Mouse (Mus musculus): ENCODE results near the gene Recql5. TPM values are rescaled to one million over a fixed set of nuclear protein-coding genes. Genes with fewer than 3 reads are reported as not detected.

Recql5 gene
- polyA plus RNA-seq, 1 experiment from 2014 or later = 24.6 TPM

GRCm38 (mm10) chr11:115893071-115893470 lies 40.2 kb downstream of the Recql5 start:
- H3K27ac ChIP-seq (replicated peaks) = no peak overlapping the region

GRCm38 (mm10) chr11:115892213-115892612 lies 41.1 kb downstream of the Recql5 start:
- Histone ChIP-seq H3K4me1 (no peaks in the 10 kb centered on the region), H3K36me3 (peaks cover 12% of the 10 kb centered on the region), H3K27ac (replicated peaks) (no peak overlapping the region), H3K27me3 (no peaks in the 10 kb centered on the region), H3K4me2 (replicated peaks) (no peak overlapping the region), H3K9ac (replicated peaks) (no peak overlapping the region), H3K9me3 (no peaks in the 10 kb centered on the region), H3K4me3 (no peak overlapping the region)
- no peak for ATAC-seq (replicated peaks)
- 64% methylated on average over 6 of the region's 6 CpGs for WGBS

More at GRCm38 (mm10) chr11:115893071-115893470, 40.2 kb downstream of the Recql5 start:
- 87% methylated on average over 9 of the region's 9 CpGs for WGBS
- H3K9ac ChIP-seq (replicated peaks) = no peak overlapping the region
- no peaks in the 10 kb centered on the region for H3K9me3 ChIP-seq
- ATAC-seq (replicated peaks) = no peak
- H3K36me3 ChIP-seq = peaks cover 12% of the 10 kb centered on the region
- no peak overlapping the region for H3K4me3 ChIP-seq
- no peaks in the 10 kb centered on the region for H3K27me3 ChIP-seq
- H3K4me2 ChIP-seq (replicated peaks) = no peak overlapping the region
- H3K4me1 ChIP-seq = no peaks in the 10 kb centered on the region

DNA sequence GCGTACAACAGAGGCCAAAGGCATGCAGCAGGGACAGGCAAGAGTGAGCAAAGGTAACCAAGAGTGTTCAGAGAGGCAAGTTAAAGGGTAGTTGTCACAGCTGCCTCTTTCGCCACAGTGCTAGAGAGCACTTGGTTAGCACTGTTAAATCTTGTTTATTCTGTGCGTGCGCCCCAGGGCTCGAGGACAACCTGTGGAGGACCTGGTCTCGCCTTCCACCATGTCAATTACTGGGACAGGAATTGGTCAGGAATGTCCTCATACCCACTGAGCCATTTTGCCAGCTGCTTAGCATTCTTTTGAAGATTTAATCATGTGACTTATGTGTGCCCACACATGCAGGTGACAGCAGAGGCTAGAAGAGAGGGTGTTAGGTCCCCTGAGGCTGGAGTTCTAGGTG lies 44.1 kb downstream of the Recql5 start:
- H3K4me1 ChIP-seq = no peaks in the 10 kb centered on the region
- H3K9me3 ChIP-seq = no peaks in the 10 kb centered on the region
- peaks cover under 1% of the 10 kb centered on the region; the same call in 1 of the 2 replicates for H3K36me3 ChIP-seq
- no peaks in the 10 kb centered on the region for H3K27me3 ChIP-seq
- no peak overlapping the region for H3K4me3 ChIP-seq
- no peak overlapping the region for H3K4me2 ChIP-seq (replicated peaks)
- ATAC-seq (replicated peaks) = no peak
- no peak overlapping the region for H3K27ac ChIP-seq (replicated peaks)
- 84% methylated on average over 6 of the region's 6 CpGs for WGBS
- no peak overlapping the region for H3K9ac ChIP-seq (replicated peaks)

GRCm38 (mm10) chr11:115888020-115888419 lies 45.3 kb downstream of the Recql5 start:
- H3K4me2 ChIP-seq (replicated peaks) = no peak overlapping the region
- no peaks in the 10 kb centered on the region for H3K9me3 ChIP-seq
- H3K36me3 ChIP-seq = no peaks in the 10 kb centered on the region
- H3K4me1 ChIP-seq = no peaks in the 10 kb centered on the region
- H3K27me3 ChIP-seq = no peaks in the 10 kb centered on the region
- no peak overlapping the region for H3K4me3 ChIP-seq
- WGBS = 77% methylated on average over 5 of the region's 5 CpGs
- no peak overlapping the region for H3K9ac ChIP-seq (replicated peaks)
- no peak overlapping the region for H3K27ac ChIP-seq (replicated peaks)
- ATAC-seq (replicated peaks) = no peak

- no peaks in the 10 kb centered on the region for H3K4me1 ChIP-seq
- no peak for ATAC-seq (replicated peaks)
- 91% methylated on average over 11 of the region's 11 CpGs for WGBS
- no peak overlapping the region for H3K4me2 ChIP-seq (replicated peaks)
- no peak overlapping the region for H3K9ac ChIP-seq (replicated peaks)
- no peaks in the 10 kb centered on the region for H3K9me3 ChIP-seq
- no peak overlapping the region for H3K4me3 ChIP-seq
- no peaks in the 10 kb centered on the region for H3K27me3 ChIP-seq
- no peaks in the 10 kb centered on the region for H3K36me3 ChIP-seq
- no peak overlapping the region for H3K27ac ChIP-seq (replicated peaks)
Measured at GRCm38 (mm10) chr11:115886446-115886845, 46.8 kb downstream of the Recql5 start.

DNA sequence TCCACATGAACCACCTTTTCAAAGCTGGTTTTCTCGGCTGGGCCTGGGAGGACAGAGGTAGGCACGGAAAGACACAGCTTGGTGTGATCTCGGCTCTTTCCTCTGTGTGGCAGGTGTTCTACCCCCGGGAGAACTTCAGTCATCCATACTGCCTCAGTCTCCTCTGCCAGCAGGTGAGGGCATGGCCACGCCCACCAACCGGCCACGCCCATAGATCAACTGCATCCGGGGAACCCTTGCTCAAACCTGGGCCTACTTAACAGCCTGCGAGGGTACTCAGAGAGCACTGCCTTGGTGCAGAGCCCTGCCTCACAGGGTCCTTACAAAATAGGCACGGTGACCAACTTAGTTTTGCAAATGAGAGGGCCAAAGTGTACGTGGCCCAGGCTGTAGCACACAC lies 48.0 kb downstream of the Recql5 start:
- H3K9ac ChIP-seq (replicated peaks) = no peak overlapping the region
- H3K4me3 ChIP-seq = no peak overlapping the region
- H3K4me2 ChIP-seq (replicated peaks) = no peak overlapping the region
- H3K9me3 ChIP-seq = no peaks in the 10 kb centered on the region
- H3K27me3 ChIP-seq = no peaks in the 10 kb centered on the region
- no peak overlapping the region for H3K27ac ChIP-seq (replicated peaks)
- H3K36me3 ChIP-seq = no peaks in the 10 kb centered on the region
- 76% methylated on average over 11 of the region's 11 CpGs for WGBS
- ATAC-seq (replicated peaks) = no peak
- no peaks in the 10 kb centered on the region for H3K4me1 ChIP-seq

- Histone ChIP-seq H3K9me3 (no peaks in the 10 kb centered on the region), H3K9ac (replicated peaks) (no peak overlapping the region), H3K36me3 (no peaks in the 10 kb centered on the region), H3K27ac (replicated peaks) (no peak overlapping the region), H3K4me2 (replicated peaks) (no peak overlapping the region), H3K4me3 (no peak overlapping the region), H3K27me3 (no peaks in the 10 kb centered on the region), H3K4me1 (no peaks in the 10 kb centered on the region)
- ATAC-seq (replicated peaks) = no peak
- 92% methylated on average over 3 of the region's 3 CpGs for WGBS
Measured at GRCm38 (mm10) chr11:115884361-115884760, 48.9 kb downstream of the Recql5 start.

DNA sequence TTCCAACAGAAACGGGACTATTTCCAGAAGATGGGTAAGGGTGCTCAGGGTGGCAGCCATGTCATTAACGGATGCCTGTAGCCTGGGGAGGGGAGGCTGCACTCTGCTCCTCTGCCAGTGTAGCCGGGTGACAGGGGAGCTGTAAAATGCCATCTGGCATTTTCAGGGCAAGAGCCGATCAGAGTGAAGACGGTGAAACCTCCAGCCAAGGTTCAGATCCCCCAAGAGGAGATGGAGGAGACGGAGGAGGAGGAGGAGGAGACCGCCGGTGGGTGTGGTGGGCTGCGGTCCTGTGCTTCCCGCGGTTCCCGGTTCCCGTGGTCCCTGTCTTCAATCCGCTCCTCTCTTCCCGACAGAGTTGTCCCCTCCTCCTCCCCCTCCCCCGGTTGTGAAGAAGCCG lies 50.0 kb downstream of the Recql5 start:
- H3K4me1 ChIP-seq = no peaks in the 10 kb centered on the region
- H3K27ac ChIP-seq (replicated peaks) = no peak overlapping the region
- 38% methylated on average over 16 of the region's 17 CpGs for WGBS
- no peaks in the 10 kb centered on the region for H3K27me3 ChIP-seq
- H3K36me3 ChIP-seq = no peaks in the 10 kb centered on the region
- no peak overlapping the region for H3K9ac ChIP-seq (replicated peaks)
- H3K9me3 ChIP-seq = no peaks in the 10 kb centered on the region
- no peak overlapping the region for H3K4me3 ChIP-seq
- H3K4me2 ChIP-seq (replicated peaks) = no peak overlapping the region
- ATAC-seq (replicated peaks) = no peak

- Histone ChIP-seq H3K27me3 (no peaks in the 10 kb centered on the region), H3K9ac (replicated peaks) (no peak overlapping the region), H3K36me3 (no peaks in the 10 kb centered on the region), H3K4me1 (no peaks in the 10 kb centered on the region), H3K4me2 (replicated peaks) (no peak overlapping the region), H3K27ac (replicated peaks) (no peak overlapping the region), H3K4me3 (no peak overlapping the region), H3K9me3 (no peaks in the 10 kb centered on the region)
- WGBS = 24% methylated on average over 5 of the region's 5 CpGs
- ATAC-seq (replicated peaks) = no peak
Measured at GRCm38 (mm10) chr11:115881002-115881401, 52.3 kb downstream of the Recql5 start.

GRCm38 (mm10) chr11:115878071-115878470 lies 55.2 kb downstream of the Recql5 start:
- Histone ChIP-seq H3K36me3 (no peaks in the 10 kb centered on the region), H3K27ac (replicated peaks) (no peak overlapping the region), H3K4me2 (replicated peaks) (no peak overlapping the region), H3K4me1 (no peaks in the 10 kb centered on the region), H3K9me3 (no peaks in the 10 kb centered on the region), H3K9ac (replicated peaks) (no peak overlapping the region), H3K27me3 (no peaks in the 10 kb centered on the region), H3K4me3 (no peak overlapping the region)
- 80% methylated on average over 8 of the region's 8 CpGs for WGBS
- no peak for ATAC-seq (replicated peaks)

DNA sequence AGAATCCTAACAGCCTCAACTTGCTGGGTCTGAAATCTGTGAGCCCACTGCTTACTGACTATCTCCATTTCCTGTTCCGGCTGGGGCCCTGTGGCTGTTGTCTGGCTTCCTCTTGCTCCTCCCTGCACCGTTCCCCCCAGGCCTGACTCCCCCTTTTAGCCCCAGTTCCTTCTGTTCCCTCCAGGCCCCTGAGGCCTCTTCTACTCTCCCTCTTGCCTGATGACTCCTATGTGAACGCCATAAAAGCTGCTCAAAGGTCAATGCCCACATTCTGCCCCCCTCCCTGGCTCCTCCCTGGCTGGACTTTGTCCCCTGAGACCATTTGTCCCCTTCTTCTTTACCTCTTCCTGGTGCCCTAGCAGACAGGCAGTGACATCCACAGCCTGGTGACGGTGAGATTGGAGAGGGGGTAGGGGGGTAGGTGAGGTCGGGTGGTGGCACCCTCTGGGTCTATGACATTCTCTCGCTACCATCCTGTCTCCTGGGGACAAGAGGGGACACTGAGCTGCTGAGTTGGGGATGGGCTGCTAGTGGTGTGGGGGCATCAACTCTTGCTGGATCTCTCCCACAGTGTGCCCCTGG lies 56.0 kb downstream of the Recql5 start:
- ATAC-seq (replicated peaks) = no peak

DNA sequence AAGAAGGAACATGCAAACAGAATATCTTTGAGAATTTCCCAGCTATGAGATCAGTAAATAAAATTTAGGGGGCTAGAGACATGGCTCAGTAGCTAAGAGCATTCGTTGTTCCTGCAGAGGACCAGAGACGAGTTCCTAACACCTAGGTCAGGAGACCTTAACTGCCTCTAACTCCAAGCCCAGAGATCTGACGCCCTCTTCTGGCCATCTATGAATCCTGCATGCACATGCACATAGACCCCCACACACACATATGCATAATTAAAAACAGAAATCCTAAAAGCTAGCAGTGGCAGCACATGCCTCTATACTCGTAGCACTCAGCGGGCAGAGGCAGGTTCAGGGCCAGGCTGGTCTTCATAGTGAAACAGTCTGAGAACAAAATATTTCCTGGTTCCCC lies 56.8 kb downstream of the Recql5 start:
- WGBS = 83% methylated on average over 5 of the region's 5 CpGs
- Histone ChIP-seq H3K36me3 (no peaks in the 10 kb centered on the region), H3K4me2 (replicated peaks) (no peak overlapping the region), H3K9me3 (no peaks in the 10 kb centered on the region), H3K4me3 (no peak overlapping the region), H3K9ac (replicated peaks) (no peak overlapping the region), H3K27me3 (no peaks in the 10 kb centered on the region), H3K4me1 (no peaks in the 10 kb centered on the region), H3K27ac (replicated peaks) (no peak overlapping the region)
- no peak for ATAC-seq (replicated peaks)

More for the DNA sequence above, 56.0 kb downstream of the Recql5 start:
- Histone ChIP-seq H3K4me3 (no peak overlapping the region), H3K4me2 (replicated peaks) (no peak overlapping the region), H3K27ac (replicated peaks) (no peak overlapping the region), H3K36me3 (no peaks in the 10 kb centered on the region), H3K9ac (replicated peaks) (no peak overlapping the region), H3K27me3 (no peaks in the 10 kb centered on the region), H3K4me1 (no peaks in the 10 kb centered on the region), H3K9me3 (no peaks in the 10 kb centered on the region)
- 72% methylated on average over 6 of the region's 6 CpGs for WGBS

GRCm38 (mm10) chr11:115875935-115876334 lies 57.3 kb downstream of the Recql5 start:
- 93% methylated on average over 3 of the region's 3 CpGs for WGBS
- Histone ChIP-seq H3K36me3 (no peaks in the 10 kb centered on the region), H3K9ac (replicated peaks) (no peak overlapping the region), H3K4me3 (no peak overlapping the region), H3K9me3 (no peaks in the 10 kb centered on the region), H3K4me1 (no peaks in the 10 kb centered on the region), H3K4me2 (replicated peaks) (no peak overlapping the region), H3K27me3 (no peaks in the 10 kb centered on the region), H3K27ac (replicated peaks) (no peak overlapping the region)
- no peak for ATAC-seq (replicated peaks)
